Mouse (Mus musculus) layer of hippocampus, postnatal 36 days (tissue): Measurements from ENCODE around the gene Olfr222. TPM values are rescaled to one million over a fixed set of nuclear protein-coding genes. Genes with fewer than 3 reads are reported as not detected.

Source experiments
- DNase-seq, 2 experiments: peaks; one replicate each; pipeline ENCODE4 v3.0.0; 2022
- total RNA-seq, 2 experiments: library from RNA; stranded (reverse); gene quantifications; 2 replicates each; pipeline ENCODE4 v1.2.3; 2021

Gene Olfr222
- total RNA-seq, 2 experiments from 2014 or later = not detected

DNA sequence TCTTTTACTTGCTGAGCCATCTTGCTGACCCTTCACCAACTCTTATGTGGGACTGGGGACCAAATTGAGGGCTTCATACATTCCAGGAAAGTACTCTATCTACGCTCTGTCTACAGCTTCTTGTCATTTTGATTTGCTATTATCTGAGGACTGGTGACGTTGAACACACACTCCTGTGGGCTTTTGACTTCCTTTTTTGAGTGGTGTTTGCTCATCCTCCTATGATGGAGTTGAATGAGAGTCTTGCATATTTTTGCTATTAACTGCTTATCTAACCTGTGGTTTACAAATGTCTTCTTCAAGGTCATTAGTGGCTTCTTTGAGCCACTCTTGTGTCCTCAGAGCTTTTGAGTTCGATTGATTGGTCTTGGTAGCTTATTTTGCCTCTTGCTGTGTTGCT, 35.9 kb downstream of the Olfr222 start:
- DNase-seq = no peak

- DNase-seq = peak; percentile 38
These were observed 37.6 kb downstream of the Olfr222 start for GRCm38 (mm10) chr11:59538387-59538786.

GRCm38 (mm10) chr11:59537218-59538130, 38.6 kb downstream of the Olfr222 start:
- DNase-seq = no peak

DNA sequence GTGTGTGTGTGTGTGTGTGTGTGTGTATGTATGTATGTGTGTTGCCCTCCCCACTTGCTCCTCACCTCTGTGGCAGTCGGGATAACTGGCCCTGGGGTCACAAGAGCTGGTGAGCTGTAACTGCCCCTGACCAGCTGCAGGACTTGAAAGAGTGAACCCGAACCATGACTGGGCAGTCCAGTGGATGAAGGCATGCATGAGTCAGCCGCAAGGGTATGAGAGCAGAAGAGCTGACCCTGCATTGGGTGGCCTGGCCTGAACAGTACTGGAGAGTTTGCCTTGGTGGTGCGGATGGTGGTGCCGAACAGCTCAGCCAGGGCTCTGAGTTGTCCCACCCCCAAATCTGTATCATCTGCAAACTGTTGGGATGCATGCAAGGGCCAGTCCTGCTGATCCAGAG, 44.5 kb downstream of the Olfr222 start:
- DNase-seq = no peak

- peak in 1 of 2 experiments; percentile 19 for DNase-seq
These were observed 45.0 kb downstream of the Olfr222 start for GRCm38 (mm10) chr11:59530870-59531535.

DNA sequence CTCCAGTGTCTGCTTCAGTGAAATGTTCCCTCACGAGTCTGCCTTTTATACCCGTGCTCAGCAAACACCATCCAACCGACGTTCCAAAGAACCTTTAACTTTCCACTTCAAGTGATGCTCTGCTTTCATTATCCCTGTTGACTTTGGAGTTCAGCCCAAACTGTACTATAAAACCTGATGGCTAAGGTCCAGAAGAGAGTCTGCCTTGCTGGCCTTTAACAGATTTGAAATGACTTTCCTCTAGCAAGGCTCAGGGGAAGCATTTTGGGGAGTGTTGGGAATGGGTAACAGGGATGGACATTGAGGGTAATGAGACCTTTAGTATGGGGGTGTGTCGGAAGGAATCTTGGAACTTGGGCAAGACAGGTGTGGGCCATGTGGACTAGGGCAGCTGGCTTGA, 45.8 kb downstream of the Olfr222 start:
- no peak for DNase-seq

DNA sequence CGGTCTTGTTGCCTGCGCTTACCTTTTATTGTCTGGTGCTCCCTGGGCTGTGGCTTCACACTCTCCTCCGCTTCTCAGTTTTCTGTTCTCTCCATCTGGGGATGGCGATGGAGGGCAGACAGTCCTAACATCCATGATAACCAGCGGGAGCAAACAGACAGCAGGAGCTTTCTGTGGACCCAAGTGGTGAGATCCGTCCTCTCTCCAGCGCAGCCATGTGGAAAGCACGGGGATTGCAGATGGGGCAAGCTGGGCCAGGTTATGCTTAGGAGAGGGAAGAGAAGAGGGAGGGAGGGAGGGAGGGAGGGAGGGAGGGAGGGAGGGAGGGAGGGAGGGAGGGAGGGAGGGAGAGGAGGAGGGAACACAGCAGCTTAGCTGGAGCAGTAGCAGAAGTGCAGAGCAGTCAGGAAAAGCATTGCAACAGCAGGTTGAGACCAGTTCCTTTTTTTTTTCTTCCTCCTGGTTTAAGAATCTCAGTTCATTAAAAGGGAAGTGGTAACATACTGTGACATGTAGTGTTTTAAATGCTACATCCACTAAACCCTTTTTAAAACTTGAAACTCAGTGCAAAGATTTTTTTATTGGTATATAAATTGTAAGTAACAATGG, 49.5 kb downstream of the Olfr222 start, which contains the start of gene Zkscan17:
Zkscan17 (minus strand) TSS at position 280 of the 609 bp plus-strand sequence.
- DNase-seq = no peak

DNA sequence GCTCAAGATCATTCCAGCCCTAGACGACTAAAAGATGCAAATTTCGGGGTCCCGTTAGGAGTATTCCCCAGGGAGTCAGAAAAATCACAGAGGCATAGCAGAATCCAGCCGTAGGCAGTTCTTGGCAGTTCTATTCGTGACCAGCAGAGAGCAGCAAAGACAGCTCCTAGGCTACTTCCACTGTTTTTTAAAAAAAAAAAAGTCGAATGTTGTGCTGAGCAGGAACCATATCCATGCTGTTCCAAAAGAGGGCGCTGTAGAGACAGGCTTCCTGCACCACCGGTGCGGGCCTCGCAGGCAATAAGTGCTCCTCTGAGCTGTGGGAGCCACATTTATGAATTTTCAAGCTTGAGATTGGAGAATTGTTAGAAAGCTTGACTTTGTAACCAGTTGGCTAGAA, 50.8 kb downstream of the Olfr222 start:
- peak; percentile 69 to 70 for DNase-seq

DNA sequence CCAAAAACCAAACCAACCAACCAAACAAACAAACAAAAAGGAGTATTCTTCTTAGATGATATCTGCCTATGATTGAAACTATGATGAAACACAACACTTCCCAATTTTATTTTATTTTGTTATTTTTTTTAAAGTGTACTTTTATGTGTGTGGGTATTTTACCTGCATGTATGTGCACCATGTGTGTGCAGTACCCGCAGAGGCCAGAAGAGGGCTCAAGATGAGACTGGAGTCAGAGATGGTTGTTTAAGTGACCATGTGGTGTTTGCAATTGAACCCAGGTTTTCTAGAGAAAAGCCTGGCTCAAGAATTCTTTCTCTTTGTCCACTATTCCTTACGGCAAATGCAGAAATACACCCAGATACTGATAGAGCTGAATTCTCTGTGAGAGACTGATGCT, 51.9 kb downstream of the Olfr222 start:
- no peak for DNase-seq

Other genes starting within 250 kb of the Olfr222 start
- not detected for gene Prss38, start 200.6 kb downstream of the Olfr222 start, total RNA-seq
- gene Jmjd4, start 126.2 kb downstream of the Olfr222 start, total RNA-seq = 10 to 100 TPM; 25.2 to 25.9 TPM
- gene Snap47, start 125.0 kb downstream of the Olfr222 start, total RNA-seq = 100 to 1,000 TPM; 342 to 359 TPM
- 1 to 10 TPM; 3.4 to 4.2 TPM for gene Zfp867, start 103.8 kb downstream of the Olfr222 start, total RNA-seq
- gene Zkscan17, start 49.5 kb downstream of the Olfr222 start, total RNA-seq = 1 to 10 TPM; 6.6 to 7.5 TPM
- gene Nlrp3, start 34.7 kb downstream of the Olfr222 start, total RNA-seq = 1 to 10 TPM in 1 of 2 experiments, under 1 TPM in 1; 0.60 to 1.0 TPM
- not detected for gene Olfr223, start 17.1 kb upstream of the Olfr222 start, total RNA-seq
- 100 to 1,000 TPM; 276 to 286 TPM for gene Mprip, start 85.1 kb upstream of the Olfr222 start, total RNA-seq
- under 1 TPM; 0.20 to 0.28 TPM for gene Pld6, start 211.4 kb upstream of the Olfr222 start, total RNA-seq
- gene Flcn, start 233.8 kb upstream of the Olfr222 start, total RNA-seq = 10 to 100 TPM; 41.2 to 44.3 TPM